Mouse (Mus musculus) forebrain, embryonic 10.5 days (tissue): ENCODE data around the gene Sult1d1. TPM values are rescaled to one million over a fixed set of nuclear protein-coding genes. Genes with fewer than 3 reads are reported as not detected.
"Not testable (repeated sequence)": the region's sequence is repeated elsewhere in the genome, so short reads cannot be mapped to it uniquely, and the experiment has no call there.

Experiments
- DNase-seq: peaks from one replicate; pipeline ENCODE4 v3.0.0-alpha.2; 2017; ENCODE audit warnings: low spot score; ENCODE audit errors: extremely low spot score
- H3K27ac ChIP-seq: fragments of 300-500 bp; sonication (generic); 2 replicates; pipeline ENCODE4 v1.5.1; 2016; ENCODE audit warnings: mild to moderate bottlenecking
- H3K27me3 ChIP-seq: fragments of 300-500 bp; sonication (generic); 2 replicates; pipeline ENCODE4 v1.6.1; 2016; ENCODE audit warnings: mild to moderate bottlenecking; ENCODE audit not compliant: poor library complexity, severe bottlenecking
- H3K36me3 ChIP-seq: fragments of 300-500 bp; sonication (generic); replicated peaks from 2 replicates; pipeline ENCODE4 v1.6.1; 2016; ENCODE audit warnings: mild to moderate bottlenecking, moderate library complexity
- H3K4me1 ChIP-seq: fragments of 300-500 bp; sonication (generic); 2 replicates; pipeline ENCODE4 v1.6.1; 2016
- H3K4me3 ChIP-seq: fragments of 300-500 bp; sonication (generic); 2 replicates; pipeline ENCODE4 v1.5.1; 2016; ENCODE audit warnings: mild to moderate bottlenecking, moderate library complexity
- H3K9me3 ChIP-seq: fragments of 300-500 bp; sonication (generic); 2 replicates; pipeline ENCODE4 v1.6.1; 2016; ENCODE audit warnings: mild to moderate bottlenecking, moderate library complexity
- WGBS: fragments of 180-500 bp; shearing (Covaris S2); methylation state at CpG from one replicate; pipeline ENCODE4 v1.1.7; 2016; 5-methylcytosine and 5-hydroxymethylcytosine counted together
- microRNA-seq: library from miRNA; unstranded; fragments of <30 nt; microRNA quantifications from one replicate; pipeline ENCODE4, GENCODE M21; 2017
- polyA plus RNA-seq: library from polyadenylated mRNA; unstranded; fragments of >200 nt; fragmentation: Nextera tagmentation; extraction: Ambion mirVana; gene quantifications from 2 replicates; pipeline ENCODE4 v1.2.1, GENCODE M21; 2016

The Sult1d1 gene
- polyA plus RNA-seq, 1 experiment from 2014 or later, result not detected

DNA sequence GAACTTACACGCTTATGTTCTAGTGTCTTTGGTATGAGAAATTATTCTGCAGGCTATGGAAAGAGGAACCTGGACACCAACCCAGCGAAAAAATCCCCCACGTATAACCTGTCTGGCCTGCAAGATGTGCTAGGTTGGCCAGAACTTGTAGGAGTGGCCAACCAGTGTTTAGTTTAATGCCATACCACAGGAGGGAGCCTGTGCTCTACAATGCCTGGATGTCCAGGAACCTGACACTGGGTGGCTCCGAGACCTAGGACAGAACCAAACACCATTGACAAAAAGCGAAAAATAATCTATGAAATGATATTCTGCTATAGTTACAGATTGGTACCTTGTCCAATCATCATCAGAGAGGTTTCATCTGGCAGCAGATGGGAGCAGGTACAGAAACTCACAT is 8.7 kb downstream of the Sult1d1 start:
- H3K27ac ChIP-seq, result no peak overlapping the region
- H3K27me3 ChIP-seq, result no peaks in the 10 kb centered on the region
- H3K4me3 ChIP-seq, result no peak overlapping the region
- WGBS, result 73% methylated on average over 5 of the region's 5 CpGs
- no peak for DNase-seq
- H3K36me3 ChIP-seq, result no peaks in the 10 kb centered on the region
- H3K9me3 ChIP-seq, result no peaks in the 10 kb centered on the region
- no peaks in the 10 kb centered on the region for H3K4me1 ChIP-seq

GRCm38 (mm10) chr5:87550935-87551334 is 17.9 kb downstream of the Sult1d1 start:
- no peak overlapping the region for H3K27ac ChIP-seq
- no peaks in the 10 kb centered on the region for H3K4me1 ChIP-seq
- no peak for DNase-seq
- no peaks in the 10 kb centered on the region for H3K27me3 ChIP-seq
- WGBS, result 20% methylated on average over 1 of the region's 1 CpGs
- H3K9me3 ChIP-seq, result no peaks in the 10 kb centered on the region
- H3K4me3 ChIP-seq, result no peak overlapping the region
- no peaks in the 10 kb centered on the region for H3K36me3 ChIP-seq

- Histone ChIP-seq H3K4me1 (peaks cover 6% of the 10 kb centered on the region), H3K27me3 (no peaks in the 10 kb centered on the region), H3K4me3 (no peak within 1 kb of the TSS), H3K36me3 (no peaks in the 10 kb centered on the region), H3K9me3 (no peaks in the 10 kb centered on the region), H3K27ac (no peak within 1 kb of the TSS)
- WGBS, result 95% methylated on average over 2 of the region's 2 CpGs
- no peak for DNase-seq
Measured at GRCm38 (mm10) chr5:87538111-87538510, 30.7 kb downstream of the Sult1d1 start, which contains the start of gene Sult1b1. TSS of gene Sult1b1 (minus strand) at chr5:87538195.

- no peak for DNase-seq
- Histone ChIP-seq H3K27ac (no peak overlapping the region), H3K4me3 (no peak overlapping the region), H3K36me3 (no peaks in the 10 kb centered on the region), H3K9me3 (no peaks in the 10 kb centered on the region), H3K4me1 (peaks cover 6% of the 10 kb centered on the region), H3K27me3 (no peaks in the 10 kb centered on the region)
- WGBS, result 61% methylated on average over 4 of the region's 4 CpGs
Measured at GRCm38 (mm10) chr5:87535994-87536644, 32.7 kb downstream of the Sult1d1 start.

- no peaks in the 10 kb centered on the region for H3K27me3 ChIP-seq
- no peak overlapping the region for H3K27ac ChIP-seq
- no peaks in the 10 kb centered on the region for H3K36me3 ChIP-seq
- H3K9me3 ChIP-seq, result no peaks in the 10 kb centered on the region
- DNase-seq, result no peak
- 77% methylated on average over 2 of the region's 2 CpGs for whole genome bisulfite sequencing
- no peak overlapping the region for H3K4me3 ChIP-seq
- peaks cover 6% of the 10 kb centered on the region for H3K4me1 ChIP-seq
Measured at GRCm38 (mm10) chr5:87532288-87532687, 36.5 kb downstream of the Sult1d1 start.

- not testable (repeated sequence) for DNase-seq, H3K4me3 ChIP-seq, H3K36me3 ChIP-seq, H3K27ac ChIP-seq, H3K27me3 ChIP-seq, H3K4me1 ChIP-seq, H3K9me3 ChIP-seq
- WGBS, result 92% methylated on average over 2 of the region's 2 CpGs
Measured at GRCm38 (mm10) chr5:87523561-87523960, 45.3 kb downstream of the Sult1d1 start.

DNA sequence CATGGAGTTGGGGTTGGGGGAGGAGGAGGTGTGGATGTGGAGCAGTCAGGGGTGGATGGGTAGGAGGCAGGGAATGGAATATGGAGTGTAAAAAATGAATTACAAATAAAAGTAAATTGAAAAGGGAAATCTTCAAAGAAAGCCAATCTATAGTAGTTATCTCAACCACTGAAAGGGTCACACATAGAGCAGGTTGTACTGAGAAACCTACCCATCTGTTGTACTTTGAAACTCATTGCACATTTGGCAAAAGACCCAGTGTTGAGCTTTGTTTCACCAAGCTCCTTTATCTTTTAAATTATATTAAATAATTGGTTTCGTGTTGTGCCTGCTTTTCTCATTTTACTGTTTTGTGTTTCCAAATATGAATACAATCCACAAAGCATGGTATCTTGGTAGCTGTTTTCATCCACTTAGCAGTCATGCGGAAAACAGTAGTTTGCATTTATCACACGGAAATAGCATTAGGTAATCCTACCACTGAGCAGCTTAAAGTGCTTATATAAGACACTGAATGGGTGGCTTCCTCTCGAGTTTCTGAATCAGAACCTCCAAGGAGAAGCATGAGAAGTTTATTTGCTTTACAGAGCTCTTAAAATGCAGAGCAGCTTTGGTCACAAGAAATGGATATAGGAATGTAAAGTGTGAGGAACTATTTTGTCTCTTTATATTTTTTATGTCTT is 62.9 kb downstream of the Sult1d1 start:
- WGBS, result 48% methylated on average over 4 of the region's 4 CpGs
- peaks cover 3% of the 10 kb centered on the region for H3K4me1 ChIP-seq
- H3K27me3 ChIP-seq, result no peaks in the 10 kb centered on the region
- H3K9me3 ChIP-seq, result no peaks in the 10 kb centered on the region
- no peak overlapping the region for H3K4me3 ChIP-seq
- no peak for DNase-seq
- no peaks in the 10 kb centered on the region for H3K36me3 ChIP-seq
- no peak overlapping the region for H3K27ac ChIP-seq

Small RNA genes within 50 kb of the gene (microRNA-seq; reads per million reads assigned to microRNA genes)
- not detected for gene Mir3969

Other genes with a start within 250 kb of the Sult1d1 start
- gene Ugt2a3, start 231.8 kb downstream of the Sult1d1 start, polyA plus RNA-seq, result 0.07 TPM in 1 of 2 replicates, not detected in the other
- gene Ugt2b38, start 144.8 kb downstream of the Sult1d1 start, polyA plus RNA-seq, result 0.07 TPM in 1 of 2 replicates, not detected in the other
- not detected in 2 replicates for gene Ugt2a2, start 86.8 kb downstream of the Sult1d1 start, polyA plus RNA-seq
- gene Gm43638, start 82.2 kb downstream of the Sult1d1 start, polyA plus RNA-seq, result not detected in 2 replicates
- gene Ugt2a1, start 78.2 kb downstream of the Sult1d1 start, polyA plus RNA-seq, result not detected in 2 replicates
- not detected in 2 replicates for gene Sult1b1, start 30.8 kb downstream of the Sult1d1 start, polyA plus RNA-seq
- 1.0 and 1.7 TPM in 2 replicates for gene Sult1e1, start 22.6 kb upstream of the Sult1d1 start, polyA plus RNA-seq
- gene Csn1s1, start 97.2 kb upstream of the Sult1d1 start, polyA plus RNA-seq, result not detected in 2 replicates
- not detected in 2 replicates for gene Csn2, start 130.6 kb upstream of the Sult1d1 start, polyA plus RNA-seq
- gene Csn1s2a, start 205.5 kb upstream of the Sult1d1 start, polyA plus RNA-seq, result not detected in 2 replicates
- not detected in 2 replicates for gene Csn1s2b, start 239.1 kb upstream of the Sult1d1 start, polyA plus RNA-seq